Mouse (Mus musculus) left cerebral cortex, adult 6 months (tissue): ENCODE data around the gene Zfp879. TPM values are rescaled to one million over a fixed set of nuclear protein-coding genes. Genes with fewer than 3 reads are reported as not detected.

ENCODE experiments used
- long read RNA-seq, 2 experiments: library from polyadenylated mRNA; unstranded; transcript quantifications; one replicate each; pipeline ENCODE4 v2.0.0; 2019 to 2020
- polyA plus RNA-seq: library from polyadenylated mRNA; unstranded; fragments of <200 nt; fragmentation: Nextera tagmentation; gene quantifications from 2 replicates; pipeline ENCODE4 v1.2.3, GENCODE M21; 2021

Gene Zfp879
- 0.97 and 1.4 TPM in 2 replicates for polyA plus RNA-seq
- long read RNA-seq, experiment 1, transcript Zfp879-201 (5 exons, 2,408 nt), result major isoform, 8 of 12 reads
- long read RNA-seq, experiment 1, partial matches to known transcripts, result 3 of 12 reads
- long read RNA-seq, experiment 1, other reads (novel, unspliced or antisense), result 1 of 12 reads
- long read RNA-seq, experiment 2, partial matches to known transcripts, result 0 of 3 reads
- long read RNA-seq, experiment 2, other reads (novel, unspliced or antisense), result 2 of 3 reads

GRCm38 (mm10) chr11:50841023-50841735 lies at the start of gene Zfp879:
Gene Zfp879 (minus strand): TSS chr11:50841552.

GRCm38 (mm10) chr11:50887390-50888128 lies 46.2 kb upstream of the Zfp879 start, which contains the start of gene Zfp454:
Gene Zfp454 (minus strand): TSS chr11:50887651.

DNA sequence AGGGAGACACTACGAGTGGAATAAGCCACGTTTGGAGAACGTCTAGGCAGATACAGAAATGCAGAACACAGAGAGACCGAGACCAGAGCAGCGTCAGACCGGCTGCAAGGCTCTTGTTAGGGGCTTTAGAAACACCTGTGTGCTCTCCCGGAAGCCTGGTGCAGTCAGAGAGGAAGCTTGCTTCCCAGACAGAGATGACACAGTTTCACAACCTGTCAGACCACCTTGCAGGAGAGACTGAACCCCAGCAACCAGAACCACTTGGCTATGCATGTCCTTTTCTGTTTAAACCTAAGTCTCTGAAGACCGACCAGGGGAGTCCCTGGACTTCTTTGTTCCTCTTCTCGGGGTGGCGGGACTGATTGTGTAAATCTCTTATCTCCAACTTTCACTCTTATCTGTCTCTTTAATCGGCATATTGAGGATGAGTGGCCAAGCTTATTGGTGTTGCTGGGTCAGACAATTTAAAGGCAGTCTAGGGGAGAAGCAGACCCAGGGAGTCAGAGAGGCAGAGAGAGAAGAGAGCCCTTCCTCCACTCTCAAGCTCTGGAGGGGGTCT lies 8.9 kb upstream of the Zfp879 start, which contains the start of gene Grm6:
Grm6 (plus strand) TSS at position 509 of the 559 bp plus-strand sequence.

DNA sequence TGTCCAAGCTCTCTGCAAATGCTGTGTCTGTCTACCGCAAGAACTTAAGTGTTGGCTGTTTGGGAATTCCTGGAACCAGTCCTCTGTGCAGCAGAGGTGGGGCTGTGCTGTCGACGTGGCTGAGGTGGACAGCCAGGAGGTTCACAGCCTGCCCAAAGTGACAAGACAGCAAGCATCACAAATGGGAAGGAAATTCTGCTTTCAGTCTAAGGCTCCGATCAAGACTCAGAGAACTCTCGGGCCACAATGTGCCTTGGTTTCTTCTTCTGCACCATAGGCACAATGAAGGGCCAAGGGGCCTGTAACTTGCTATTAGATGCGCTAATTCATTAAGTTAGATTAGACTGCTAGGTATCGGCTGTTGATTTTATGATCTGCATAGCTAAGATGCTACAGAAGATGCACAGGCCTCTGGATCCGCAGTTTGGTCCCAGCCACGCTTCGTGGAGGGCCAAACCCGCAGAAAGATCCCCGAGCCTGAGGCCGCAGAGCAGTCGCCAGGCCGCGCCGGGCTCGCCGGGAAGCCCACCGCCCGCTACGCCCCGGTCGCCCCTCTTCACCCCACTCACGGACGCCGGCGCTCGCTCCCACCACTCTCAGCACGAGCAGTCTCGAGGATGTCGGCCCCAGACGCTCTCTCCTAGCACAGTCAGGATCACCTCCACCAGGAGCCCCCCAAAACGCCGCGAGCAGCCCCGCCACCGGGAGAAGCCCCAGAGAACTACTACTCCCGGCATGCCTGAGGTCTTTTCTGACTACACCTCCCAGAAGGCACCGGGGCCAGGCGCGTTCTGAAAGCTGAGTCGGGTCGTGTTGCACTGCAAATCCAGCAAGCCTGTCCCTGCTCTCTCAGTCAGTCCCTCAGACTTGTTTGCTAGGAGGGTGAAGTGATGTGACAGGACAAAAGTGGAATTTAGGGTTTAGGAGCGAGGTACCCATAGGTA lies 14.1 kb downstream of the Zfp879 start, which contains the start of gene Zfp354c:
Zfp354c (minus strand) TSS at position 715 of the 944 bp plus-strand sequence.

Other genes with a start within 250 kb of the Zfp879 start
- 1.3 and 2.4 TPM in 2 replicates for gene Adamts2, start 239.5 kb downstream of the Zfp879 start, polyA plus RNA-seq
- 8.1 and 9.9 TPM in 2 replicates for gene Zfp354c, start 13.8 kb downstream of the Zfp879 start, polyA plus RNA-seq
- gene Grm6, start 9.1 kb upstream of the Zfp879 start, polyA plus RNA-seq, result not detected in 2 replicates
- gene Zfp454, start 46.1 kb upstream of the Zfp879 start, polyA plus RNA-seq, result 2.8 and 3.2 TPM in 2 replicates
- gene Zfp2, start 74.6 kb upstream of the Zfp879 start, polyA plus RNA-seq, result 14.9 and 18.5 TPM in 2 replicates
- gene Zfp354b, start 90.1 kb upstream of the Zfp879 start, polyA plus RNA-seq, result 2.9 and 3.2 TPM in 2 replicates
- gene 4933414I15Rik, start 102.2 kb upstream of the Zfp879 start, polyA plus RNA-seq, result not detected in 2 replicates
- gene Prop1, start 112.2 kb upstream of the Zfp879 start, polyA plus RNA-seq, result not detected in 2 replicates
- gene Olfr1378, start 125.0 kb upstream of the Zfp879 start, polyA plus RNA-seq, result not detected in 2 replicates
- gene Olfr1377, start 140.4 kb upstream of the Zfp879 start, polyA plus RNA-seq, result not detected in 2 replicates
- not detected in 2 replicates for gene Olfr51, start 162.0 kb upstream of the Zfp879 start, polyA plus RNA-seq
- not detected in 2 replicates for gene Olfr54, start 172.7 kb upstream of the Zfp879 start, polyA plus RNA-seq
- gene Olfr1375, start 206.6 kb upstream of the Zfp879 start, polyA plus RNA-seq, result not detected in 2 replicates
- 5.0 and 5.1 TPM in 2 replicates for gene Zfp354a, start 217.7 kb upstream of the Zfp879 start, polyA plus RNA-seq